Mouse (Mus musculus) frontal cortex, postnatal 36 days (tissue): ENCODE results near the gene Gak.

Experiments
- DNase-seq, 2 experiments: peaks; one replicate each; pipeline ENCODE4 v3.0.0; 2022; ENCODE audit warnings: low spot score in 2 of 2

Gak gene

GRCm38 (mm10) chr5:108602537-108602936, 27.0 kb downstream of the Gak start:
- DNase-seq = peak; percentile 19 to 30

- DNase-seq = no peak
Measured at GRCm38 (mm10) chr5:108599923-108600322, 29.6 kb downstream of the Gak start.

DNA sequence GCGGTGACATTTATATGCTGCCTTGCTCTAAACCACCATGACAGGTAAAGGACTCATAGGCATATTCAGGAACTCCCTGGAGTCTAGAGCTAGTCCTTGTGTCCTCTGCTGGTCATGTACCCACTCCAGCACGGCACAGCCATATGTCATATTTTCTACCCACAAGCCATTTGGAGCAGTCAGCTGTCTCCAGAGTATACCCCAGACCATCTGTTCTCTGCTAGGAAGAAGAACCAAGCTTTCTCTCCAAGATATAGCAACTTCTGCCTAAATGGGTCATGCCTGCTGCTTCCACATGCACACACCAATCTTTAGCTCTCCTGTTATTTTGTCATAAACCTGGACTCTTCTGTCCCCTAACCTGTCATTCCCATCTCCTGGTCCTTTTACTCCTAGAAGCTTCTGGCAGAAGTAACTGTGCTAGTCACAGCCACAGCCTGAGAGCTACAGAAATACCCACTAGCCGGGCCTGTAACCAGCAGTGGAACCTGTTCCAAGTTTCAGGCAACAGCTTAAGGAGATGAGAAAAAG, 48.1 kb downstream of the Gak start:
- DNase-seq = peak; percentile 49 to 84

GRCm38 (mm10) chr5:108573054-108573453, 56.5 kb downstream of the Gak start:
- no peak for DNase-seq

GRCm38 (mm10) chr5:108570991-108571390, 58.6 kb downstream of the Gak start:
- no peak for DNase-seq

DNA sequence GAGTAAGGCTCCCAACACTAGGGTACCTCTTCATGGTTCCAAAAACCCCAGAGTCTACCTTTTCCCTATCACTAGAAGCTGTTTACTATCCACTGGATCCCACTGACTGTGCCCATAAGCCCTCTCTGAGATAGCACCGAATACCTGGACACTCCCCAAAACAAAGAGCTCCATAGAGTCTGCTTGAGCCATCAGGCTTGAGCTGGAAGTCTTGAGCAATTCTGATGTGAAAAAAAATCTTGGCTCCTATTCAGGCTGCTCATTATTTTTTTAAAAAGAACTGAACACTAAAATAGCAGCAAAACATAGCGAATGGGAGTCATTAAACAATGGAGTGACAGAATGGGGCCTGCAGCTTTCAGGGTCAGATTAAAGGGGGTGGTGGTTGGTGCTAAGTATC, 62.5 kb downstream of the Gak start:
- DNase-seq = no peak

DNA sequence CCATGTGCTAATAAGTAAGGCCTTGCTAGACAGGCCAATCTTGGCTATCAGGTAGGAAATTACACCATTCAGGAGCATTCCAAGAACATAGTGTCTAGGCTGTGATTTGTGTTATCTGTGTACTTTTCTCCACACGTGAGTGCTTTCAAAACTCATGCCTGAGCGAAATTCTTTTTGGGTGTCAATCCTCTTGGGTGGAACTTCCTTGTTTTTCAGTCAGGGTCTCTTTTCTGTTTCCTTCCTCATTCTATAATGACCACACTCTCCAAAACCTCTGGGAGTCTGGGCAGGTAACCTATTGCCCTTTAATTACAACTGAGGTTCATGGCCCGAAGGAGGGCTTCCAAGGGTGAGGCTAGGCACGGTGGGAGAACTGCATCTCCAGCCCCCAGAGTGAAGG, 63.0 kb downstream of the Gak start:
- no peak for DNase-seq

GRCm38 (mm10) chr5:108565381-108565780, 64.2 kb downstream of the Gak start:
- no peak for DNase-seq

GRCm38 (mm10) chr5:108564346-108564745, 65.2 kb downstream of the Gak start:
- DNase-seq = no peak

DNA sequence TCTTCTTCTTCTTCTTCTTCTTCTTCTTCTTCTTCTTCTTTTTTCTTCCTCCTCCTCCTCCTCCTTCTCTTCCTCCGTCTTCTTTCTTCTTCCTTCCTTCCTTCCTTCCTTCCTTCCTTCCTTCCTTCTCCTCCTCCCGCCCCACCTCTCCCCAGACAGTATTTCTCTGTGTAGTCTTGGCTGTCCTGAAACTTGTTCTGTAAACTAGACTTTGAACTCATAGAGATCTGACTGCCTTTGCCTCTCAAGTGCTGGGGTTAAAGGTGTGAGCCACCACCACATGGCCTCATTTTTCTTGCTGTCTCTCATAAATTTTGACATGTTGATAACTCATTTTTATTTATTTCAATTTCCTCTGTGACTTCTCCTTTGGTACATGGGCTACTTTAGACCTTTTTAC, 67.1 kb downstream of the Gak start:
- DNase-seq = no peak

GRCm38 (mm10) chr5:108556986-108557385, 72.6 kb downstream of the Gak start:
- DNase-seq = no peak

DNA sequence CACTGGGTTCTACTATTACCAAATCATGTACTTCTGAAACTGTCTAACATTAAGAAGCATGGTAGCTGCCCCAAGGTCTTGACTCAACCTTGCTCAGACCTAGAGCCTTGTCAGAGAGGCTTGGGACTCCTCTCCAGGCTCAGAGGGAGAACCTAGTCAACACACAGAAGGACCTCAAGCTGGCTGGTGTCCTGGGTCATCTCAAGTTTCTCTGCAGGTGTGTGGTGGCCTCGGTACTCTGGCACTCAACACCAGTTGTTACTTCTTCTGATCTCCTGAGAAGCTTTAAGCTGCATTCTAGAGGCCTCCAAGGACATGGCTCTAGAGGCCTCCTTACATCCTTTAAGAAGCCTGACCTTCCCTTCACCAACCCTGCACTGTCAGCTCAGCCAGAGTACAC, 75.5 kb downstream of the Gak start:
- no peak for DNase-seq

- DNase-seq = no peak
Measured at GRCm38 (mm10) chr5:108550207-108550594, 79.4 kb downstream of the Gak start.

GRCm38 (mm10) chr5:108549489-108550206, 79.9 kb downstream of the Gak start, which contains the start of gene Cplx1:
TSS of gene Cplx1 (minus strand) at chr5:108550024.
- DNase-seq = peak; percentile 74 to 75

- no peak for DNase-seq
Measured at GRCm38 (mm10) chr5:108549137-108549488, 80.4 kb downstream of the Gak start.

DNA sequence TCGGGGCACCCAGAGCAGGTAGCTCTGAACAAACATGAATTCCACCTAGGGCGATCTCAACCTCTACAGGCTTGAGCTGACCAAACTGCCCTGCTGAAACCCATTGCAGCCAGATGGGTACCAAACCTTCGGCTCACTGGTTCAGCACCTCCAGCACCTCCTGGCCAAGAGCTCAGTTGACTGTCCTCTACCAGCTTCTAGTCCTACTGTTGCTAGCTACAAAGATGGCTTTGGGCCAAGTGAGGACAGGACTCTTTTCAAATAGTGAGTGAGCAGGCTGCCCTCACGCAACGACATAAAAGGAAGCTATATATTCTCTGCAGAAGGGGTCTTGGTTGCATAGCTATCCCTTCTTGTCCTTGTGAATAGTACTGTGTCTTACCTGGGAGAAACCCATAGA, 81.9 kb downstream of the Gak start:
- no peak for DNase-seq

- no peak for DNase-seq
Measured at GRCm38 (mm10) chr5:108543516-108544291, 85.9 kb downstream of the Gak start.

DNA sequence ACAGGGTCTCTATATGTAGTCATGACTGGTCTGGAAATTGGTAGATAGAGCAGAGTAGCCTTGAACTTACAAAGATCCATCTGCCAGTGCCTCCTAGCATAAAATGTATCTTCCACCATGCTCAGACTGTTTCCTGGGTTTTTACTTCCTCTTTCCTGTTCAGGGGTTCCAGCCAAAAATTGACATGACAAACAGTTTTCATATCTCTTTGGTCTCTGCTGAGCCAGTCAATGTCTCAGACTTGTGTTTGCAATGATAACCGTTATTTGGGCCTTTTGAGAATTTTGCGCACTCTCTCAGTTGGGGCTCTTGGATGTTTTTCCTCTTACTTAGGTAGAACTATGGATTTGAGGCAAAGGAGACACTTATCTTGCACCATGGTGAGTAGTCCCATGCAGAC, 95.4 kb downstream of the Gak start:
- DNase-seq = no peak

DNA sequence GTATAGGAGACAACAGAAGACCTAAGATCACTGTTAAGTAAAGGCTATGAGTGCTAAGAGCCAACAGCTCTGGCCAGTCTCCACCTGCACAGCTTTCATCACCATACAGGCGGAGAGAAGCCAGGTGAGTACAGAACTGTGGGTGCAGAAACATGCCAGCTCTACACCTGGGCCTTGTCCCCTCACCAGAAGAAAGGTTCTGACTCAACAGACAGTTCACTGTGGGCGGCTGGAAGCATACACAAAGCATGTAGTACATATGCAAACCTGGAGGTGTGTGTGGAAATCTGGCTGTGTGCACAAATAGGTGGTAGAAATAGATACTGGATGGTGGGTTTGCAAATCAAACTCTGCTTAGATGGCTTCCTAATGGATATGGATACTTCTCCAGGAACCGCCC, 107.0 kb downstream of the Gak start:
- no peak for DNase-seq

DNA sequence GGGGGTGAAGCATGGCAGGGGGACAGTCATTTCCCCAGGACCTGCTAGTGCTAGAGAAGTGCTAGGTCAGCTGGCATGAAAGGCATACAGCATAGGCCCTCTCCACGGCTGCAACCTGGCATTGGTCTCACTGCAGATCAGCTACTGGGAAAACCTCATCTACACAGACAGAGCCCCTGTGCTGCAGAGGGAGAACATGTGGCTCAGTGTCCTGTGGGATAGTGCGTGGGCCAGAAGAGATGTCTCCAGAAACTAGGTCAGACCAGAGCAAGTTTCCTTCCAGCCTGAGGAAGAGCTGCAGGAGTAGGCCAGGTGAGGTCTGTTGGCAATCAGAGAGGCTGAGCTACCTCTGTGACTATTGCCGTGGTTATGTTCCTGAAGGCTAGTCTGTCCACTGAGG, 107.7 kb downstream of the Gak start:
- DNase-seq = peak in 1 of 2 experiments; percentile 33

- DNase-seq = no peak
Measured at GRCm38 (mm10) chr5:108521016-108521415, 108.5 kb downstream of the Gak start.

- DNase-seq = no peak
Measured at GRCm38 (mm10) chr5:108520153-108520552, 109.4 kb downstream of the Gak start.
